Mouse (Mus musculus) spleen, adult 2 months (tissue): ENCODE data around the gene Ddx39.

Source experiments
- CTCF ChIP-seq: fragments of 200-500 bp; IDR thresholded peaks from 2 replicates; pipeline ENCODE4 v1.5.1; 2011; ENCODE audit warnings: mild to moderate bottlenecking, inconsistent platforms; ENCODE audit not compliant: insufficient read depth, insufficient read length, insufficient replicate concordance; ENCODE audit errors: extremely low read depth
- POLR2A ChIP-seq: fragments of 200-500 bp; IDR thresholded peaks from 2 replicates; pipeline ENCODE4 v1.6.1; 2011; ENCODE audit warnings: low read depth, low read length, inconsistent platforms

- no peak for TF ChIP-seq CTCF
- TF ChIP-seq POLR2A = no peak
Measured at GRCm38 (mm10) chr8:83737852-83738562, 23.0 kb downstream of the Ddx39 start.
